Mouse (Mus musculus) heart, embryonic 14.5 days (tissue): ENCODE measurements around the gene Fbxl19. TPM values are rescaled to one million over a fixed set of nuclear protein-coding genes. Genes with fewer than 3 reads are reported as not detected.

Source experiments
- ATAC-seq: fragments of 200-750 bp; cut with Nextera tagmentation; 2 replicates; pipeline ENCODE4 v1.8.0; 2017; ENCODE audit warnings: low read depth, moderate TSS enrichment; ENCODE audit not compliant: insufficient number of reproducible peaks, insufficient read depth, low FRiP score
- H3K27ac ChIP-seq, 2 experiments: fragments of 200-500 bp in 1 of 2; fragments of 300-500 bp in 1 of 2; sonication (generic) in 1 of 2; replicated peaks in 1 of 2; 2 replicates each; pipeline ENCODE4 v1.5.1; 2012 to 2014; ENCODE audit warnings: low read depth in 2 of 2, low read length in 2 of 2, control low read depth in 1 of 2, mild to moderate bottlenecking in 1 of 2, mixed read lengths in 1 of 2; ENCODE audit not compliant: control insufficient read depth in 1 of 2, insufficient read depth in 1 of 2
- H3K27me3 ChIP-seq: fragments of 300-500 bp; sonication (generic); 2 replicates; pipeline ENCODE4 v1.6.1; 2014; ENCODE audit warnings: mild to moderate bottlenecking, low read length, control low read depth; ENCODE audit not compliant: control insufficient read depth, insufficient read depth
- H3K36me3 ChIP-seq: fragments of 300-500 bp; sonication (generic); 2 replicates; pipeline ENCODE4 v1.6.1; 2014; ENCODE audit warnings: mild to moderate bottlenecking, control low read depth, low read length, mixed read lengths; ENCODE audit not compliant: control insufficient read depth, insufficient read depth
- H3K4me1 ChIP-seq, 2 experiments: fragments of 200-500 bp in 1 of 2; fragments of 300-500 bp in 1 of 2; sonication (generic) in 1 of 2; 2 replicates each; pipeline ENCODE4 v1.6.1; 2012 to 2014; ENCODE audit warnings: low read length in 2 of 2, control low read depth in 1 of 2, mixed read lengths in 1 of 2; ENCODE audit not compliant: control insufficient read depth in 2 of 2, insufficient read depth in 2 of 2
- H3K4me2 ChIP-seq: fragments of 300-500 bp; sonication (generic); 2 replicates; pipeline ENCODE4 v1.6.1; 2014; ENCODE audit warnings: mild to moderate bottlenecking, low read length
- H3K4me3 ChIP-seq, 2 experiments: fragments of 200-500 bp in 1 of 2; fragments of 300-500 bp in 1 of 2; sonication (generic) in 1 of 2; 2 replicates each; pipeline ENCODE4 v1.5.1; 2012 to 2014; ENCODE audit warnings: low read length in 2 of 2, mild to moderate bottlenecking in 2 of 2, control low read depth in 1 of 2, low read depth in 1 of 2, moderate library complexity in 1 of 2; ENCODE audit not compliant: control insufficient read depth in 1 of 2, insufficient read depth in 1 of 2
- H3K9ac ChIP-seq: fragments of 300-500 bp; sonication (generic); 2 replicates; pipeline ENCODE4 v1.6.1; 2014; ENCODE audit warnings: mild to moderate bottlenecking, low read length
- H3K9me3 ChIP-seq: fragments of 300-500 bp; sonication (generic); 2 replicates; pipeline ENCODE4 v1.6.1; 2016; ENCODE audit warnings: low read length, control low read depth; ENCODE audit not compliant: control insufficient read depth
- WGBS: fragments of 180-500 bp; shearing (Covaris S2); extraction: QIAGEN DNeasy Blood & Tissue Kit; methylation state at CpG from one replicate; pipeline ENCODE4 v1.1.7; 2014; 5-methylcytosine and 5-hydroxymethylcytosine counted together
- polyA plus RNA-seq: library from polyadenylated mRNA; unstranded; fragments of >200 nt; fragmentation: Nextera tagmentation; extraction: Ambion mirVana; gene quantifications from 2 replicates; pipeline ENCODE4 v1.2.1, GENCODE M21; 2014

The Fbxl19 gene
- polyA plus RNA-seq, 1 experiment from 2014 or later, result 1.5 TPM

GRCm38 (mm10) chr7:127811240-127811639 lies 66.9 kb downstream of the Fbxl19 start:
- Histone ChIP-seq H3K4me3 (no peak overlapping the region), H3K9ac (no peak overlapping the region), H3K9me3 (no peaks in the 10 kb centered on the region), H3K27me3 (no peaks in the 10 kb centered on the region), H3K4me2 (no peak overlapping the region), H3K36me3 (0 out of 2 replicates have a peak, but pooled peaks cover 3% of the 10 kb centered on the region), H3K4me1 (peaks cover 5 to 10% of the 10 kb centered on the region in 2 experiments; a peak in 2 of 4 replicates), H3K27ac (no peak overlapping the region)
- 71% methylated on average over 4 of the region's 4 CpGs for WGBS
- no peak for ATAC-seq

DNA sequence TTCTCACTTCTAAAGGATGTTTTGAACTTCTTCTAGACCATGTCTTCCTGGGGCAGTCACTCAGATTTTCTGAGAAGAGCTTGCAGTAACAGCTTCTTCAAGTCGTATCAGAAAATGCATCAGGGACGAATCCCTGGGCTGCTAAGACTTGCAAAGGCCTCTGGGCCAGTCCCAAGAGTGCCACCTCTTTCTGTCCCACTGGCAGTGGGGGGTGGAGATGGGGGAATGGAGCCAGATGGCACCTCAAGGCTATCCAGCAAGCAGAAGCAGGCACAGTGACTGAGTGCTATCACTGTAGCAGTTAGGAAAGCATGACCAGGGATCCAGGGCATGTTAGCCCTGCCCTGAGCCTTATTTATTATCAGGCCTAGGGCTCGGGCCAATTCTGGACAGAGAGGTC lies 67.9 kb downstream of the Fbxl19 start:
- H3K4me1 ChIP-seq, result peaks cover 5 to 10% of the 10 kb centered on the region in 2 experiments; a peak in 2 of 4 replicates
- H3K9me3 ChIP-seq, result no peaks in the 10 kb centered on the region
- H3K9ac ChIP-seq, result no peak overlapping the region
- 0 out of 2 replicates have a peak, but pooled peaks cover 3% of the 10 kb centered on the region for H3K36me3 ChIP-seq
- H3K4me3 ChIP-seq, result no peak overlapping the region
- no peaks in the 10 kb centered on the region for H3K27me3 ChIP-seq
- no peak for ATAC-seq
- WGBS, result 73% methylated on average over 3 of the region's 3 CpGs
- no peak overlapping the region for H3K4me2 ChIP-seq
- H3K27ac ChIP-seq, result no peak overlapping the region

GRCm38 (mm10) chr7:127813821-127814220 lies 69.5 kb downstream of the Fbxl19 start:
- Histone ChIP-seq H3K36me3 (0 out of 2 replicates have a peak, but pooled peaks cover 3% of the 10 kb centered on the region), H3K27ac (peak overlapping the region; percentile 3 to 57; a peak in 3 of 4 replicates), H3K4me3 (no peak overlapping the region), H3K27me3 (no peaks in the 10 kb centered on the region), H3K4me2 (peak overlapping the region; percentile 23; the same call in 1 of the 2 replicates), H3K9me3 (no peaks in the 10 kb centered on the region), H3K9ac (peak overlapping the region; percentile 25; the same call in 1 of the 2 replicates), H3K4me1 (peaks cover 5 to 10% of the 10 kb centered on the region in 2 experiments; a peak in 2 of 4 replicates)
- ATAC-seq, result no peak
- 72% methylated on average over 4 of the region's 4 CpGs for WGBS

- H3K4me1 ChIP-seq, result peaks cover 5 to 10% of the 10 kb centered on the region in 2 experiments; a peak in 2 of 4 replicates
- H3K9ac ChIP-seq, result peak overlapping the region; percentile 25; the same call in 1 of the 2 replicates
- H3K27me3 ChIP-seq, result no peaks in the 10 kb centered on the region
- peak overlapping the region; percentile 23; the same call in 1 of the 2 replicates for H3K4me2 ChIP-seq
- H3K9me3 ChIP-seq, result no peaks in the 10 kb centered on the region
- WGBS, result 63% methylated on average over 19 of the region's 19 CpGs
- H3K4me3 ChIP-seq, result no peak overlapping the region
- peak overlapping the region; percentile 3 to 57; a peak in 3 of 4 replicates for H3K27ac ChIP-seq
- 0 out of 2 replicates have a peak, but pooled peaks cover 3% of the 10 kb centered on the region for H3K36me3 ChIP-seq
- ATAC-seq, result 0 out of 2 replicates have a peak, but pooled peaks have one; percentile 52
Observed at GRCm38 (mm10) chr7:127814241-127814921, 70.0 kb downstream of the Fbxl19 start.

DNA sequence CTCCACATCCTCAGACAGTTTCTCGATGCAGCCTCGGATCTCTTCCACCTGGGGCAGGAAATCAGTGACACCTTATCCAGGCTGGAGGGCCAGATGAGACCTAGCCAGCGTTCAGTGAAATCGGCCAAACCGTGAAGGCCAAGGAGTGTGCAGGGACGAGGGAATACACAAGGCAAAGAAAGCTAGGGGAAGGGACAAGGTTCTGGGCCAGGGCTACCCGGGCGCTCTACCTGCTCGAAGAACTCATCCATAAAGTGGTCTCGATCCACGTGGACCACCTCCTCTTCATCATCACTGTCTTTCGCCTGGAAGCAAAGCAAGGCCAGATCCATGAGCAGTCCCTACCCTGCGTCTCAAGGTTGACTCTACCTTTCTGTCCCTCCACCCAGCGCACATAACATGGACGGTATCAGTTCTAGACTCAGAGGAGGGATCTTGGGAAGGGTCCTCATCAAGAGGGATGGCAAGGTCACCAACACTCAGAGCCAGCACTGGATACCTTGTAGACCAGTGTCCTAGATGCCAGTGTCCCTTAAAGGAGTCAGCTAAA lies 70.8 kb downstream of the Fbxl19 start:
- no peak overlapping the region for H3K4me3 ChIP-seq
- no peak overlapping the region for H3K9ac ChIP-seq
- 84% methylated on average over 15 of the region's 15 CpGs for WGBS
- 0 out of 4 replicates have a peak overlapping the region, but pooled peaks of 1 of the 2 experiments have one; percentile 37 for H3K27ac ChIP-seq
- H3K36me3 ChIP-seq, result no peaks in the 10 kb centered on the region
- H3K9me3 ChIP-seq, result no peaks in the 10 kb centered on the region
- peaks cover 5 to 10% of the 10 kb centered on the region in 2 experiments; a peak in 2 of 4 replicates for H3K4me1 ChIP-seq
- ATAC-seq, result no peak
- H3K4me2 ChIP-seq, result no peak overlapping the region
- H3K27me3 ChIP-seq, result no peaks in the 10 kb centered on the region

DNA sequence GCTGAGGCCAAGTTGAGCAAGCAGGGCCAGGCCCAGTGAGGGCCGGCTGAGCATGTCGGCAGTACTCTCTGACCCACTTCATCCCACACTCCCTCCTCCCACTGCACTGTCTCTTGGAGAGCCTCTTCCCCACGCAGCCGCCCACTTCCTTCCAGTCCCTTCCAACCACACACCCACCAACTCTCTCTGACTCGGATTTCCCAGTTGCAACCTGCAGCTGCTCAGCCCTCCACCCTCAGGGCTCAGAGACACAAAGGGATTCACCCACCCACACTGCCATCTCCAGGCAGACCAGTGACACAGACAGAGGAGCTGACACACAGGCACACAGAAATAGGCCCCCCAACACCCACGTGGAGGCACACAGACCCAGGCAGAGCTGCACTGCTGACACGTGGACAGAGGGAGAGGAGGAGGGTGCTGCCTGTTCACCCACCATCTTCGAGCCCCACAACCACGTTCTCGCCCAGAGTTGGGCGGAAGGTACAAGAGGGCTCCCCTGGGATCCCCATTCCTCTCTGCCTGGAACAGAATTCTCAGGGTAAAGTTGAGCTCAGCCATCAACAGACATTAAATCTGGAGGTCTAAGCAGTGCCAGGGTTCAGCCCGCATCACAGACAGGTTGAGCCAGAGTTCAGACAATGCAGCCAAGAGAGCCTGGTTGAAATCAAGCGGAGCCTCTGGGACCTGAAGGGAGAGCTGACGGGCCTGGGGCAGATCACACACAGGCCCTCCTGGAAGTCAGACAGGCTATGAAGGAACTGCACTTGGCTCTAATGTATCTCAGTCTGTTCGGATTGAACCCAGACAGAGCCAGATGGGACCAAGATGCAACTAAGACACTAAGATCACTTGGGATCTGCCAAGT lies 71.8 kb downstream of the Fbxl19 start:
- Histone ChIP-seq H3K9me3 (no peaks in the 10 kb centered on the region), H3K36me3 (no peaks in the 10 kb centered on the region), H3K4me3 (no peak overlapping the region), H3K27ac (0 out of 4 replicates have a peak overlapping the region, but pooled peaks of 1 of the 2 experiments have one; percentile 37), H3K9ac (no peak overlapping the region), H3K4me1 (peaks cover 5 to 10% of the 10 kb centered on the region in 2 experiments; a peak in 2 of 4 replicates), H3K27me3 (no peaks in the 10 kb centered on the region), H3K4me2 (no peak overlapping the region)
- WGBS, result 53% methylated on average over 15 of the region's 15 CpGs
- no peak for ATAC-seq

- 71% methylated on average over 7 of the region's 7 CpGs for WGBS
- no peak for ATAC-seq
- Histone ChIP-seq H3K27me3 (no peaks in the 10 kb centered on the region), H3K4me3 (no peak overlapping the region), H3K9ac (no peak overlapping the region), H3K36me3 (no peaks in the 10 kb centered on the region), H3K4me2 (no peak overlapping the region), H3K27ac (no peak overlapping the region), H3K9me3 (no peaks in the 10 kb centered on the region), H3K4me1 (peaks cover 5 to 10% of the 10 kb centered on the region in 2 experiments; a peak in 2 of 4 replicates)
Observed at GRCm38 (mm10) chr7:127817053-127817452, 72.7 kb downstream of the Fbxl19 start.
